Mouse (Mus musculus) urinary bladder, adult 18-20 months (tissue): ENCODE results near the gene Stam.
"Not testable (repeated sequence)": the region's sequence is repeated elsewhere in the genome, so short reads cannot be mapped to it uniquely, and the experiment has no call there.

ENCODE experiments used
- DNase-seq, 2 experiments: peaks; one replicate each; pipeline ENCODE4 v3.0.0; 2022; ENCODE audit warnings: low spot score in 2 of 2, mixed read lengths in 2 of 2

The Stam gene

DNA sequence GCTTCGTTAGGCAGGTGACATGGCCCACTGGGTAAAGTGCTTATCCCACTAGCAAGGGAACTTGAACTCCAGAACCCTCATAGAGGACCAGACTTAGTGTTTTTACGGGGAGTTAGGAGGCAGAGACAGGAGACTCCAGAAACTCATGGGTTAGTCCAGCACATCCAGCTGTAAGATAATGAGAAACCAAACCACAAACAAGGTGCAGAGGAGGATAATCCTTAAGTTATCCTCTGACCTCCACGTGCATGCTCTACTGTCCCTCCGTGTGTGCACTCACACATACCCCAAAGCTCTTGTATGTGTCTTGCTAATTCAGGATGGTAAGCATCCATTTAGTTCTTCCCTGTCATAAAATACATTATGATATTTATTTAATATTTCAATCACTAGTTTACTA, 117.7 kb downstream of the Stam start:
- no peak for DNase-seq

DNA sequence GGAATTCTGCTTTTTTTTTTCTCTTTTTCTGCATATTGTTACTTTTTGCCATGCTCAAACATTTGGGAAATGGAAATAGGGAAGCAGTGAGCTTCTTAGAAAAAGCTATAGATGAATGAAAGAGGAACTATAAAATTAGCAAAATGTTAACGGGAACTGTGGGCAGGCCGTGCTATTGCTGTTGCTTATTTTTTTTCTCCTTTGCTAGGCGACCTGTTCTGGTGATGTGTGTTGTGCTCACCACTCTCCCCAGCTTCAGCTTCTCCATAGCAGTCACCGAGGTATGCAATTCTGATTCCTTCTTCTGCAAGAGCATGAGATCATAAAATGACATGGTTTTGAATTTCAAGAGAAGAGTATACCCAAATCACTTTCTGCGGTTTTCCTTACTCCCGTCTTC, 118.1 kb downstream of the Stam start:
- DNase-seq = no peak

DNA sequence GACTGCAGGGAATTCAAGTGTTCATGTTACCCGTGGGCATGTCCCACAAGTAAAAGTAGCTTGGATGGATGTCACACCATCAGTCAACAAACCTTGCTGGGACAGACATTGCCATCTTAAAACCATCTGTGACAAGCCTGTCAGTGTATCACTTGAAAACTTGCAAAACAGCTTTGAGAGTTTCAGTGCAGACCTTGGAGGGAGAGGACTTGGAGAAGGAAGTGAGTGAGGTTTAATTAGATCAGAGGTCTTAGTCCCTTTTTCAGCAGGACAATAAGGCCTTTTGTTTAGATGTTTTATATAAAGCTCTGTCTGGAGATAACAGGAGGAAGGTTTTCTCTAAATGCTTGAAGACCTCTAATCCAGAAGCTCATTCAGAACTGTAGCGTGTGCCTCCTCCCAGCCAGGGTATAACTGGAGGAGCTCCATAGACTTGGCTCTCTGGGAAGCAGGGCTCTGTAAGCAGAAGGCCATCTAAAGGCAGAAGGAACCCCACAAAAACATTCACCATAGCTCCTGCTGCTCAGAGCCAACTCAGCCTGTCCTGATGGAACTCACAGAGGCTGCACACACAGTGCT, 124.5 kb downstream of the Stam start:
- not testable (repeated sequence) for DNase-seq
